Mouse (Mus musculus) ES-Bruce4 (cell line): ENCODE results near the gene Tmem121. TPM values are rescaled to one million over a fixed set of nuclear protein-coding genes. Genes with fewer than 3 reads are reported as not detected.

Experiments used
- H3K27ac ChIP-seq: 2 replicates; pipeline ENCODE4 v1.5.1; 2012; ENCODE audit warnings: low read length, inconsistent platforms; ENCODE audit not compliant: insufficient read depth
- H3K27me3 ChIP-seq: 2 replicates; pipeline ENCODE4 v1.6.1; 2012; ENCODE audit warnings: mild to moderate bottlenecking, low read length, inconsistent platforms; ENCODE audit not compliant: control insufficient read depth, poor library complexity, insufficient read depth, severe bottlenecking
- H3K36me3 ChIP-seq: 2 replicates; pipeline ENCODE4 v1.6.1; 2012; ENCODE audit warnings: inconsistent platforms, mild to moderate bottlenecking, low read length, moderate library complexity; ENCODE audit not compliant: control insufficient read depth, poor library complexity, insufficient read depth, severe bottlenecking
- H3K4me1 ChIP-seq: one replicate; pipeline ENCODE4 v1.8.1; 2011; ENCODE audit warnings: low read length; ENCODE audit not compliant: control insufficient read depth, insufficient read depth
- H3K4me3 ChIP-seq: 2 replicates; pipeline ENCODE4 v1.5.1; 2011; ENCODE audit warnings: low read depth, mild to moderate bottlenecking, low read length
- H3K9ac ChIP-seq: 2 replicates; pipeline ENCODE4 v1.6.1; 2012; ENCODE audit warnings: low read depth, mild to moderate bottlenecking, inconsistent platforms; ENCODE audit not compliant: poor library complexity, severe bottlenecking
- H3K9me3 ChIP-seq: replicated peaks from 2 replicates; pipeline ENCODE4 v1.6.1; 2012; ENCODE audit warnings: mild to moderate bottlenecking, low read length, inconsistent platforms; ENCODE audit not compliant: control insufficient read depth, poor library complexity, insufficient read depth, severe bottlenecking
- CTCF ChIP-seq: IDR thresholded peaks from one replicate; pipeline ENCODE4 v1.8.1; 2011; ENCODE audit warnings: low read depth, low read length
- EP300 ChIP-seq: IDR thresholded peaks from 2 replicates; pipeline ENCODE4 v1.6.1; 2011; ENCODE audit warnings: low read depth, low read length; ENCODE audit not compliant: insufficient read depth
- POLR2A ChIP-seq: IDR thresholded peaks from one replicate; pipeline ENCODE4 v1.8.1; 2011; ENCODE audit warnings: low read length; ENCODE audit not compliant: insufficient read depth
- polyA plus RNA-seq: library from polyadenylated mRNA; stranded (reverse); fragments of >200 nt; gene quantifications from 2 replicates; pipeline ENCODE4 v1.2.4, GENCODE M21; 2011; ENCODE audit warnings: low read depth; ENCODE audit not compliant: missing spikeins, insufficient read depth, insufficient read length

The Tmem121 gene
- polyA plus RNA-seq, 1 experiment, result 4.8 TPM

DNA sequence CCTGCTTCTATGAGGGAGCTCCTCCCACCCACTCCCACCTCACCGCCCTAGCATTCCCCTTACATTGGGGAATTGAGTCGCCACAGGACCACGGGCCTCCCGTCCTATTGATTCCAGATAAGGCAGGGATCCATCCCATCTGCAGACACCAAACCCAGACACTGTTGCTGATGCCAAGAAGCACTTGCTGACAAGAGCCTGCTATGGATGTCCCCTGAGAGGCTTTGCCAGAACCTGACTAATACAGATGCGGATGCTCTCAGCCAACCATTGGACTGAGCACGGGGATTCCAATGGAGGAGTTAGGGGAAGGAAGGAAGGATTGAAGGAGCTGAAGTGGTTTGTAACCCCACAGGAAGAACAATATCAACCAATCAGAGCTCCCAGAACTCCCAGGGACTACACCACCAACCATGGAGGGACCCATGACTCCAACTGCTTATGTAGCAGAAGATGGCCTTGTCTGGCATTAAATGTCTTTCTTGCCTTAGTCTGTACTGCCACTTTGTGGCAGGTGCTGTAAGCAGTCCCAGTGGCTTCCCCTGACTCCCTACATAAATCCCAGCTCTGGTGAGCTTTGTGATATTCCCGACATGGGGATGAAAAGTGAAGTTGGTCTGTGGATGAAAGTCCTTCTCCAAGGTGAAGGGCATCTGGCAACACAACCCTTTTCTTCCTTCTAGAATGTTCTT is 19.7 kb downstream of the Tmem121 start:
- peaks cover 21% of the 10 kb centered on the region for H3K9me3 ChIP-seq
- H3K4me1 ChIP-seq, result no peaks in the 10 kb centered on the region
- no peak overlapping the region for H3K9ac ChIP-seq
- no peak for TF ChIP-seq POLR2A
- no peak for TF ChIP-seq EP300
- TF ChIP-seq CTCF, result no peak
- H3K27ac ChIP-seq, result no peak overlapping the region
- no peaks in the 10 kb centered on the region for H3K27me3 ChIP-seq
- H3K36me3 ChIP-seq, result no peaks in the 10 kb centered on the region
- no peak overlapping the region for H3K4me3 ChIP-seq

DNA sequence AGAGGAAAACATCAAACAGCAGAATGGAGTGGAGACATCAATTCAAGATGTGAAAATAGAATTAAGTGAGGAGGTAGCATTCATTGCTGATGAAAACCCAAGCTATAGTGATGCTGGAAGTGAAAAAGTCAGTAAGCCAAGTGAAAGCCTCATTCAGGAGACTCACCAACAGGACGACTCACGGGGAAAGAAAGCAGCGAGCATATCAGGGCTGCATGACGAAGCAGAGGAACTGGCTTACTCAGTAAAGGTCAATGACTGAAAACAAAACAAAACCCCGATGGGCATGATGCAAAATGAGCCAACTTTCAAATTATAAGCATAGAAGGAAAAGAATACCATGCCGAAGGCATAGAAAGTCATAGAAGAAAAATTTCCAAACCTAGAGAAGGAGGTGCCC is 22.0 kb downstream of the Tmem121 start:
- Histone ChIP-seq H3K4me1 (no peaks in the 10 kb centered on the region), H3K27me3 (no peaks in the 10 kb centered on the region), H3K9me3 (peaks cover 3% of the 10 kb centered on the region), H3K9ac (no peak overlapping the region), H3K27ac (no peak overlapping the region), H3K4me3 (no peak overlapping the region), H3K36me3 (no peaks in the 10 kb centered on the region)
- TF ChIP-seq CTCF, result no peak
- TF ChIP-seq EP300, result no peak
- no peak for TF ChIP-seq POLR2A

DNA sequence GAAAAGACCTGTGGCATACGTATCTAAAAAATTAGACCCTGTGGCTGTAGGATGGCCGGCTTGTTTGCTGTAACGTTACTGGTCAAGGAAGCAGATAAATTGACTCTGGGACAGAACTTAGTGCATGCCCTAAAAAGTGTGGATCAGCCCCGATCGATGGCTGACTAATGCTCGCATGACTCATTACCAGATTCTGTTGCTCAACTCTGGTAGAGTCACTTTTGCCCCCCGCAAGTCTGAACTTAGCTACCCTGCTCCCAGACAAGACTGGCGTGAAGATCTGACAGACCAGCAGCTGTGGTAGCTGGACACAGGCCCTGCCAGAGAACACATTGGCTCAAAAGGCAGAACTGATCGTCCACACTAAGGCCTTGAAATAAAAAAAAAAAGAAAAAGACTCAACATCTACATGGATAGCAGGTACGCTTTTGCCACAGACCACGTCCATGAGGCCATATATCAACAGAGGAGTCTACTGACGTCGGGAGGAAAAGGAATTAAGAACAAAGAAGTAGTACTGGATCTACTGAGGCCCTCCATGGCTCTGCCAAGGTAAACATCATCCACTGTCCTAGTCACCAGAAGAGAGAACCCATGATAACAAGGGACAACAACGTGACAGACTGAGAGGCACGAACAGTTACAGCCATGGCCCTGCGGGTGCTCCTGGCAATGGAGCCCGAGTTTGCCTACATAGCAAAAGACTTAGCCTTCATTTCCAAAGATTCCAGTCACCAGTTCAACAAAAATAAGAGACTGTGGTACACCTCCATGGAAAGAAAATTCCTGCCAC is 25.1 kb downstream of the Tmem121 start:
- no peaks in the 10 kb centered on the region for H3K4me1 ChIP-seq
- H3K27me3 ChIP-seq, result no peaks in the 10 kb centered on the region
- TF ChIP-seq CTCF (no peak), EP300 (no peak), POLR2A (no peak)
- no peak overlapping the region for H3K27ac ChIP-seq
- H3K9me3 ChIP-seq, result no peaks in the 10 kb centered on the region
- no peak overlapping the region for H3K4me3 ChIP-seq
- H3K36me3 ChIP-seq, result no peaks in the 10 kb centered on the region
- H3K9ac ChIP-seq, result no peak overlapping the region

DNA sequence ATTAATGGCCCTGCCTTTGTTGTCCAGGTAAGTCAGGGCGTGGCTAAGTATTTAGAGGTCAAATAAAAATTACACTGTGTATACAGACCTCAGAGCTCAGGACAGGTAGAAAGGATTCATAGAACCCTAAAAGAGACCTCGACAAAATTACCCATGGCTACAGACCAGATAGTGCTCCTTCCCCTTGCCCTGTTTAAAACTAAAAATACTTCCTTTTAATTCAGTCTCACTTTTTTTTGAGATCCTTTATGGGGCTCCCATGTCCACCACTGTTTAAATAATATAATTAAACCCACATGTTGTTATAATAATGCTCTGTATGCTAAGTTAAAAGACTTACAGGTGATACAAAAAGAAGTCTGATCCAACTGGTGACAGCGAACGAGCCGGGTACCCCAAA is 26.0 kb downstream of the Tmem121 start:
- TF ChIP-seq POLR2A, result no peak
- TF ChIP-seq CTCF, result no peak
- TF ChIP-seq EP300, result no peak
- Histone ChIP-seq H3K9ac (no peak overlapping the region), H3K27ac (no peak overlapping the region), H3K4me3 (no peak overlapping the region), H3K4me1 (no peaks in the 10 kb centered on the region), H3K9me3 (no peaks in the 10 kb centered on the region), H3K36me3 (no peaks in the 10 kb centered on the region), H3K27me3 (no peaks in the 10 kb centered on the region)

DNA sequence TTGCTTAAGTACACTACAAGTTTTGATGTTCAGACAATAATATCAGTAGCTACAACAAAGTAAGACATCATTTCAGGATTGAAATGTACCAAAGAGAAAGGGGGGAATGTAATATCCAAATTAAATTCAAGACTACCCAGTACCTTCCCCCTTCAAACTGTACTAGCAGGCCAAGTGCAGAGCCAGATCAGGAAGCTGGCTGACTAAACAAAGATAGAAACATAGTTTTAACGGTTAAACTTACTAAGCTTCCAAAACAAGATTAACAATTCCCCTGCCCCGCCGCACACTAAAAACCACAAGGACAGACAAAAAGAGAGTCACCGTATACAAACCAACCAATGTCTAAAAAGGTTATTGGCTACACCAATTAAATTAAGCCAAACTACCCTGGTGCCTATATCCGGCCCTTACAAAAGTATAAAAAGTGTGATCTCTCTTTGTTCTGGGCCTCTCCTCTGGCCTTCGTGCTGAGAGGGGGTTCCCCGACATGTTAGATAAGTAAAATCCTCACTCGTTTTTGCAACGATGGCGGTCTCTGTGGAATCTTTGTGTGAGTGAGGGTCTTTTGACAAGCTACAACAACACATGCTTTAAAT is 26.7 kb downstream of the Tmem121 start:
- Histone ChIP-seq H3K36me3 (no peaks in the 10 kb centered on the region), H3K9me3 (no peaks in the 10 kb centered on the region), H3K27ac (no peak overlapping the region), H3K9ac (no peak overlapping the region), H3K4me1 (no peaks in the 10 kb centered on the region), H3K4me3 (no peak overlapping the region), H3K27me3 (no peaks in the 10 kb centered on the region)
- TF ChIP-seq CTCF (no peak), POLR2A (no peak), EP300 (no peak)

DNA sequence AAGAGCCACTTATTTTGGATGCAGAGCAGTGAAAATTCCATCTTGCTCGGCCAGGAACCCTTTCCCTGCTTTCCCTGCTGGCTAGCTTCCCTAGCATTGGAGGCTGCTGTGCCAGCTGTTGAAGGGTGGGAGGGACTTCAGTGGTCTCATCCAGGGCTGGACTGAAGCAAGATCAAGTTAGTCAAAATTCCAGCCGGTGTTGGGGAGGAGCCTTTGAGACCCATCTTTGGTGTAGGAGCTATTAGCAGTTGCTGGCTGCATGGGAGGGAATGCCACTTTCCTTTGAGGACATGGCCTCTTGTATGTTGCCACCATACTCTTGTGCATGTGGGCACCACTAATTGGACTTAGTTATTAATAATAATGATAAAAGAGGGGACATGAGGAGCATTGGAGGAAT is 27.5 kb downstream of the Tmem121 start:
- Histone ChIP-seq H3K27ac (no peak overlapping the region), H3K36me3 (no peaks in the 10 kb centered on the region), H3K27me3 (no peaks in the 10 kb centered on the region), H3K9me3 (no peaks in the 10 kb centered on the region), H3K4me3 (no peak overlapping the region), H3K4me1 (no peaks in the 10 kb centered on the region), H3K9ac (no peak overlapping the region)
- TF ChIP-seq EP300 (no peak), POLR2A (no peak), CTCF (no peak)
